Mouse (Mus musculus) embryonic fibroblast, embryonic 13.5 days (primary cell): ENCODE measurements around the gene Psmd8.
"Not testable (repeated sequence)": the region's sequence is repeated elsewhere in the genome, so short reads cannot be mapped to it uniquely, and the experiment has no call there.

Experiments used
- CTCF ChIP-seq: IDR thresholded peaks from 2 replicates; pipeline ENCODE4 v1.5.1; 2011; ENCODE audit warnings: mild to moderate bottlenecking, control low read depth, low read length, moderate library complexity, borderline replicate concordance; ENCODE audit not compliant: insufficient read depth
- POLR2A ChIP-seq: IDR thresholded peaks from 2 replicates; pipeline ENCODE4 v1.6.1; 2011; ENCODE audit warnings: low read depth, mild to moderate bottlenecking, control low read depth, low read length, moderate library complexity

DNA sequence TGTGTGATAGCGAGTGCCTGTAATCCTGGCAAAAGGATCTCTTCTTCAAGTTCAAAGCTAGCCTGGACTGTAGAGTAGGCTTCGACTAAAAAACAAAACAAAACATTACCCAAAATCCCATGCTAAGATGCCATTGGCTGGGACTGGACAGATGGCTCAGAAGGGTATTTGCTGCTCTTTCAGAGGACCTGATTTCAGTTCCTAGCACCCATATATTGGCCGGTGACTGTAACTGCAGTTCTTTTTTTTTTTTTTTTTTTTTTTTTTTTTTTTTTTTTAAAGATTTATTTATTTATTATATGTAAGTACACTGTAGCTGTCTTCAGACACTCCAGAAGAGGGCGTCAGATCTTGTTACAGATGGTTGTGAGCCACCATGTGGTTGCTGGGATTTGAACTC is 41.3 kb downstream of the Psmd8 start:
- TF ChIP-seq CTCF, POLR2A: not testable (repeated sequence)
